Mouse (Mus musculus): ENCODE measurements around the gene Atr. TPM values are rescaled to one million over a fixed set of nuclear protein-coding genes. Genes with fewer than 3 reads are reported as not detected.

Gene Atr
- polyA plus RNA-seq, 1 experiment, result 2.8 TPM

- WGBS, result 46% methylated on average over 4 of the region's 4 CpGs
- DNase-seq, result peak; percentile 72
- TF ChIP-seq POLR2A (IDR thresholded peaks at IDR 0.05; ENCODE audit: low read depth, low read length) (no peak), CTCF (conservative IDR thresholded peaks at IDR 0.05; ENCODE audit: insufficient read depth, insufficient read length, low read depth, low read length) (no peak)
- no peak overlapping the region for H3K4me3 ChIP-seq (ENCODE audit: insufficient read depth, low read depth, low read length)
- no peaks in the 10 kb centered on the region for H3K36me3 ChIP-seq (ENCODE audit: control insufficient read depth, insufficient read depth, low read length)
- H3K27me3 ChIP-seq (replicated peaks; ENCODE audit: control insufficient read depth, insufficient read depth, low read length), result no peaks in the 10 kb centered on the region
- no peak overlapping the region for H3K27ac ChIP-seq (ENCODE audit: insufficient read depth, low read depth, low read length)
- peaks cover 3% of the 10 kb centered on the region; the same call in 1 of the 2 replicates for H3K4me1 ChIP-seq (ENCODE audit: control insufficient read depth, insufficient read depth, low read length)
Observed at GRCm38 (mm10) chr9:95845711-95846110, 11.7 kb upstream of the Atr start.

- 32% methylated on average over 11 of the region's 11 CpGs for WGBS
- H3K4me3 ChIP-seq (ENCODE audit: insufficient read depth, low read depth, low read length), result no peak overlapping the region
- TF ChIP-seq CTCF (conservative IDR thresholded peaks at IDR 0.05; ENCODE audit: insufficient read depth, insufficient read length, low read depth, low read length) (no peak), POLR2A (IDR thresholded peaks at IDR 0.05; ENCODE audit: low read depth, low read length) (no peak)
- peaks cover 9% of the 10 kb centered on the region; the same call in 1 of the 2 replicates for H3K4me1 ChIP-seq (ENCODE audit: control insufficient read depth, insufficient read depth, low read length)
- no peak for DNase-seq
- no peak overlapping the region for H3K27ac ChIP-seq (ENCODE audit: insufficient read depth, low read depth, low read length)
- no peaks in the 10 kb centered on the region for H3K36me3 ChIP-seq (ENCODE audit: control insufficient read depth, insufficient read depth, low read length)
- H3K27me3 ChIP-seq (replicated peaks; ENCODE audit: control insufficient read depth, insufficient read depth, low read length), result no peaks in the 10 kb centered on the region
Observed at GRCm38 (mm10) chr9:95851671-95852070, 5.7 kb upstream of the Atr start.

- DNase-seq, result peak; percentile 75
- peaks cover 9% of the 10 kb centered on the region; the same call in 1 of the 2 replicates for H3K4me1 ChIP-seq (ENCODE audit: control insufficient read depth, insufficient read depth, low read length)
- no peak overlapping the region for H3K4me3 ChIP-seq (ENCODE audit: insufficient read depth, low read depth, low read length)
- 23% methylated on average over 4 of the region's 4 CpGs for WGBS
- no peaks in the 10 kb centered on the region for H3K27me3 ChIP-seq (replicated peaks; ENCODE audit: control insufficient read depth, insufficient read depth, low read length)
- H3K36me3 ChIP-seq (ENCODE audit: control insufficient read depth, insufficient read depth, low read length), result no peaks in the 10 kb centered on the region
- TF ChIP-seq POLR2A (IDR thresholded peaks at IDR 0.05; ENCODE audit: low read depth, low read length) (no peak), CTCF (conservative IDR thresholded peaks at IDR 0.05; ENCODE audit: insufficient read depth, insufficient read length, low read depth, low read length) (peak; percentile 62)
- no peak overlapping the region for H3K27ac ChIP-seq (ENCODE audit: insufficient read depth, low read depth, low read length)
Observed at GRCm38 (mm10) chr9:95852896-95853295, 4.5 kb upstream of the Atr start.

- Histone ChIP-seq H3K36me3 (ENCODE audit: control insufficient read depth, insufficient read depth, low read length) (no peaks in the 10 kb centered on the region), H3K27me3 (replicated peaks; ENCODE audit: control insufficient read depth, insufficient read depth, low read length) (no peaks in the 10 kb centered on the region), H3K4me1 (ENCODE audit: control insufficient read depth, insufficient read depth, low read length) (peaks cover 9% of the 10 kb centered on the region; the same call in 1 of the 2 replicates), H3K27ac (ENCODE audit: insufficient read depth, low read depth, low read length) (peak overlapping the region; percentile 89), H3K4me3 (ENCODE audit: insufficient read depth, low read depth, low read length) (no peak overlapping the region)
- DNase-seq, result peak; percentile 92
- 30% methylated on average over 2 of the region's 2 CpGs for WGBS
- TF ChIP-seq POLR2A (IDR thresholded peaks at IDR 0.05; ENCODE audit: low read depth, low read length), result no peak
Observed at GRCm38 (mm10) chr9:95854891-95855290, 2.5 kb upstream of the Atr start.

- Histone ChIP-seq H3K36me3 (ENCODE audit: control insufficient read depth, insufficient read depth, low read length) (no peaks in the 10 kb centered on the region), H3K4me1 (ENCODE audit: control insufficient read depth, insufficient read depth, low read length) (peaks cover 9% of the 10 kb centered on the region; the same call in 1 of the 2 replicates), H3K4me3 (ENCODE audit: insufficient read depth, low read depth, low read length) (no peak overlapping the region), H3K27ac (ENCODE audit: insufficient read depth, low read depth, low read length) (no peak overlapping the region), H3K27me3 (replicated peaks; ENCODE audit: control insufficient read depth, insufficient read depth, low read length) (no peaks in the 10 kb centered on the region)
- DNase-seq, result no peak
- TF ChIP-seq CTCF (conservative IDR thresholded peaks at IDR 0.05; ENCODE audit: insufficient read depth, insufficient read length, low read depth, low read length) (no peak), POLR2A (IDR thresholded peaks at IDR 0.05; ENCODE audit: low read depth, low read length) (no peak)
- 82% methylated on average over 4 of the region's 4 CpGs for WGBS
Observed at GRCm38 (mm10) chr9:95856004-95856403, 1.4 kb upstream of the Atr start.

- no peak overlapping the region for H3K27ac ChIP-seq (ENCODE audit: insufficient read depth, low read depth, low read length)
- DNase-seq, result peak; percentile 51
- peak overlapping the region; percentile 73 for H3K4me3 ChIP-seq (ENCODE audit: insufficient read depth, low read depth, low read length)
- WGBS, result 0% methylated on average over 31 of the region's 31 CpGs
- H3K36me3 ChIP-seq (ENCODE audit: control insufficient read depth, insufficient read depth, low read length), result no peaks in the 10 kb centered on the region
- no peaks in the 10 kb centered on the region for H3K27me3 ChIP-seq (replicated peaks; ENCODE audit: control insufficient read depth, insufficient read depth, low read length)
- H3K4me1 ChIP-seq (ENCODE audit: control insufficient read depth, insufficient read depth, low read length), result peaks cover 9% of the 10 kb centered on the region; the same call in 1 of the 2 replicates
- no peak for TF ChIP-seq POLR2A (IDR thresholded peaks at IDR 0.05; ENCODE audit: low read depth, low read length)
- no peak for TF ChIP-seq CTCF (conservative IDR thresholded peaks at IDR 0.05; ENCODE audit: insufficient read depth, insufficient read length, low read depth, low read length)
Observed at GRCm38 (mm10) chr9:95858027-95858570, 702 bp downstream of the Atr start.

GRCm38 (mm10) chr9:95878246-95878645 is 20.8 kb downstream of the Atr start:
- DNase-seq, result no peak
- no peaks in the 10 kb centered on the region for H3K27me3 ChIP-seq (replicated peaks; ENCODE audit: control insufficient read depth, insufficient read depth, low read length)
- H3K4me1 ChIP-seq (ENCODE audit: control insufficient read depth, insufficient read depth, low read length), result no peaks in the 10 kb centered on the region; the same call in 1 of the 2 replicates
- no peak overlapping the region for H3K27ac ChIP-seq (ENCODE audit: insufficient read depth, low read depth, low read length)
- no peak overlapping the region for H3K4me3 ChIP-seq (ENCODE audit: insufficient read depth, low read depth, low read length)
- TF ChIP-seq CTCF (conservative IDR thresholded peaks at IDR 0.05; ENCODE audit: insufficient read depth, insufficient read length, low read depth, low read length) (no peak), POLR2A (IDR thresholded peaks at IDR 0.05; ENCODE audit: low read depth, low read length) (no peak)
- 86% methylated on average over 5 of the region's 5 CpGs for WGBS
- H3K36me3 ChIP-seq (ENCODE audit: control insufficient read depth, insufficient read depth, low read length), result peaks cover 1% of the 10 kb centered on the region
